In the genomic region with DNA sequence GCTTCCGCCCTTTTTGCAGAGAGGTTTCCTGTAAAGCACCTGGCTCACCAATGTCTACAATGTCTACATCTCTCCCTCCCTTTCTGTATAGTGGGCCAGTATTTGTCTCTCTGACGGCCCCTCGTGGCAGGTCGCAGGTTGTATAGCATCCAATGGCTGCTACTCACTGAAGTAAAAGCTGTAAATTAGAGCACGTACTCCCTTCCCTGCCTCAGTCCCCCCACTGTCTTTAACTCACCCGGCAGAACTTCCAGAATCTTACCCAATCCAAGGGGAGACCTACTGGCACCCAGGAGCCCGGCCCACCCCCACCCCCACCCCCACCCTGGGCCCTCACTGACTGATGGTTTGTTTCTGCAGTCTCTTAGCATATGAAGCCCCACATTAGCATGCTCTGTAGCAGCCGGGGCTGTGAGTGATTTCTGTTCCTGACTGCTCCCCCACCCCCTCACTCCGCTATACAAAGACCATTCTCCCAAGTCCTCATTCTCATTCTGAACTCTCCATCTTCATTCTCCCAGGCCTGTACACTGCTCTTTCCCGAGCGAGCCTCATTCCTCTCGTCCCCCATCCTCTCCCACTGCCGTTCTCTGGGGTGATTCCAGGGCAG, we compare ENCODE assay signal across 11 mouse cellular contexts.
DNase-seq lines count a peak whose midpoint lies in the region; ATAC-seq and TF ChIP-seq lines count a peak whose summit lies in the region.
"Had no signal": no experiment of that assay in that cellular context is flagged by ENCODE, and none has a peak within 500 bp of the region (broad histone marks: within the 10 kb centered on the region; RNA-seq: fewer than 3 reads in every experiment).

No protein-coding gene starts in this region.

- DNase-seq in heart, adult 11 months = no peak
- DNase-seq in ES-E14 (ENCODE audit: low read depth, low spot score) = peak; percentile 86
- DNase-seq in adrenal gland, postnatal 14 days = no peak
- no peak for DNase-seq in cerebellum, adult 8-10 months
- no peak for DNase-seq in urinary bladder, postnatal 10 days (ENCODE audit: low spot score)
- DNase-seq: B cell, adult 2 months; lung, postnatal 4 days had no signal

- peaks cover 4% of the 10 kb centered on the region; the same call in 1 of the 2 replicates for H3K36me3 ChIP-seq in heart, embryonic 13.5 days
- peaks cover 3% of the 10 kb centered on the region for H3K36me3 ChIP-seq in ES-E14 (ENCODE audit: control insufficient read depth, insufficient read depth, low read length, poor library complexity, severe bottlenecking)
- no peaks in the 10 kb centered on the region for H3K36me3 ChIP-seq in forebrain, embryonic 16.5 days (ENCODE audit: control insufficient read depth, insufficient read depth)
- H3K36me3 ChIP-seq in midbrain, embryonic 15.5 days (replicated peaks) = no peaks in the 10 kb centered on the region

- H3K4me2 ChIP-seq in heart, embryonic 13.5 days = no peak overlapping the region
- H3K4me2 ChIP-seq in forebrain, embryonic 16.5 days (ENCODE audit: low read length) = peak overlapping the region; percentile 60
- H3K4me2 ChIP-seq in midbrain, embryonic 15.5 days = peak overlapping the region; percentile 40

- 0 out of 2 replicates have a peak overlapping the region, but pooled peaks have one; percentile 37 for H3K9ac ChIP-seq in heart, embryonic 13.5 days
- H3K9ac ChIP-seq in ES-E14 (ENCODE audit: insufficient read depth, low read depth, low read length, poor library complexity, severe bottlenecking) = peak overlapping the region; percentile 75
- peak overlapping the region; percentile 61 for H3K9ac ChIP-seq in forebrain, embryonic 16.5 days (replicated peaks; ENCODE audit: low read depth, low read length)
- peak overlapping the region; percentile 27 for H3K9ac ChIP-seq in midbrain, embryonic 15.5 days

- no peak overlapping the region for H3K27ac ChIP-seq in heart, embryonic 13.5 days (replicated peaks)
- peak overlapping the region; percentile 98 for H3K27ac ChIP-seq in ES-E14 (ENCODE audit: insufficient read depth, low read depth, low read length, poor library complexity, severe bottlenecking)
- H3K27ac ChIP-seq in forebrain, embryonic 16.5 days (ENCODE audit: low read length) = peak overlapping the region; percentile 94
- H3K27ac ChIP-seq in midbrain, embryonic 15.5 days = peak overlapping the region; percentile 75

- H3K27me3 ChIP-seq in heart, embryonic 13.5 days (replicated peaks) = no peaks in the 10 kb centered on the region; the same call in 1 of the 2 replicates
- no peaks in the 10 kb centered on the region for H3K27me3 ChIP-seq in forebrain, embryonic 16.5 days (replicated peaks; ENCODE audit: control insufficient read depth, insufficient read depth, low read length)
- no peaks in the 10 kb centered on the region for H3K27me3 ChIP-seq in midbrain, embryonic 15.5 days (replicated peaks)

- in situ Hi-C loops in ES-E14 (cut with MboI; ENCODE audit: low sequenced_read_pairs in 2 of 2, unreplicated experiment in 2 of 2) = no loop called here

- no peak overlapping the region for H3K4me3 ChIP-seq in heart, embryonic 13.5 days
- H3K4me3 ChIP-seq in ES-E14 (ENCODE audit: insufficient read depth in 1 of 2, low read depth in 1 of 2, low read length in 2 of 2, poor library complexity in 1 of 2, severe bottlenecking in 1 of 2) = peak overlapping the region; percentile 58 to 61
- peak overlapping the region; percentile 40 for H3K4me3 ChIP-seq in forebrain, embryonic 16.5 days (replicated peaks; ENCODE audit: low read length)
- peak overlapping the region; percentile 24 for H3K4me3 ChIP-seq in midbrain, embryonic 15.5 days

- WGBS in heart, embryonic 13.5 days = 49% methylated on average over 13 of the region's 13 CpGs
- 8% methylated on average over 13 of the region's 13 CpGs for WGBS in forebrain, embryonic 16.5 days
- 7% methylated on average over 13 of the region's 13 CpGs for WGBS in midbrain, embryonic 15.5 days

- no peaks in the 10 kb centered on the region for H3K9me3 ChIP-seq in heart, embryonic 13.5 days
- H3K9me3 ChIP-seq in ES-E14 (ENCODE audit: control insufficient read depth, insufficient read depth, low read depth, low read length) = no peaks in the 10 kb centered on the region
- H3K9me3 ChIP-seq in forebrain, embryonic 16.5 days (ENCODE audit: control insufficient read depth, low read length) = no peaks in the 10 kb centered on the region
- H3K9me3 ChIP-seq in midbrain, embryonic 15.5 days = no peaks in the 10 kb centered on the region

- ATAC-seq in heart, embryonic 13.5 days (ENCODE audit: extremely low read depth, insufficient number of reproducible peaks, low FRiP score, low TSS enrichment) = no peak
- peak; percentile 90 for ATAC-seq in forebrain, embryonic 16.5 days
- ATAC-seq in midbrain, embryonic 15.5 days (replicated peaks) = peak; percentile 81
- ATAC-seq: intestine, embryonic 16.5 days had no signal

- no peaks in the 10 kb centered on the region for H3K4me1 ChIP-seq in heart, embryonic 13.5 days
- H3K4me1 ChIP-seq in ES-E14 (ENCODE audit: control insufficient read depth in 2 of 2, insufficient read depth in 2 of 2, low read length in 2 of 2, poor library complexity in 1 of 2) = peaks cover 11 to 12% of the 10 kb centered on the region in 2 experiments
- peaks cover 31% of the 10 kb centered on the region for H3K4me1 ChIP-seq in forebrain, embryonic 16.5 days (replicated peaks; ENCODE audit: control insufficient read depth, insufficient read depth, low read length)
- peaks cover 42% of the 10 kb centered on the region for H3K4me1 ChIP-seq in midbrain, embryonic 15.5 days

TF ChIP-seq in ES-E14, 5 proteins besides CTCF, POLR2A, EP300 and RAD21:
- TF ChIP-seq ZNF384 (IDR thresholded peaks at IDR 0.05; ENCODE audit: low read depth, low read length) = no peak; the same call in 1 of the 2 replicates
- no peak; the same call in 1 of the 2 replicates for TF ChIP-seq CHD2 (IDR thresholded peaks at IDR 0.05; ENCODE audit: low read depth, low read length)
- TF ChIP-seq HCFC1 (IDR thresholded peaks at IDR 0.05; ENCODE audit: borderline replicate concordance, insufficient read depth, low read length) = peak; percentile 27; the same call in 1 of the 2 replicates
